Mouse (Mus musculus): Measurements from ENCODE around the gene Itch.
A peak's percentile ranks its signal among the peaks of the same experiment; 100 is the strongest.
"Not testable (repeated sequence)": the region's sequence is repeated elsewhere in the genome, so short reads cannot be mapped to it uniquely, and the experiment has no call there.

Itch gene

GRCm38 (mm10) chr2:155133011-155133976 lies at the start of gene Itch:
TSS of gene Itch (plus strand) at chr2:155133509.
- DNase-seq (ENCODE audit: low spot score) = peak; percentile 98

- DNase-seq (ENCODE audit: low spot score) = no peak
These were observed 48.8 kb upstream of the Itch start for GRCm38 (mm10) chr2:155084546-155084945.

- DNase-seq (ENCODE audit: low spot score) = no peak
These were observed 47.0 kb upstream of the Itch start for GRCm38 (mm10) chr2:155086328-155086727.

GRCm38 (mm10) chr2:155088264-155088663 lies 45.0 kb upstream of the Itch start:
- DNase-seq (ENCODE audit: low spot score) = no peak

- DNase-seq (ENCODE audit: low spot score) = no peak
These were observed 42.2 kb upstream of the Itch start for GRCm38 (mm10) chr2:155090909-155091742.

GRCm38 (mm10) chr2:155091743-155092075 lies 41.6 kb upstream of the Itch start:
- DNase-seq (ENCODE audit: low spot score) = no peak

- no peak for DNase-seq (ENCODE audit: low spot score)
These were observed 39.9 kb upstream of the Itch start for GRCm38 (mm10) chr2:155093418-155093817.

- DNase-seq (ENCODE audit: low spot score) = peak; percentile 34
These were observed 34.5 kb upstream of the Itch start for GRCm38 (mm10) chr2:155098720-155099380.

- no peak for DNase-seq (ENCODE audit: low spot score)
These were observed 33.9 kb upstream of the Itch start for GRCm38 (mm10) chr2:155099421-155099820.

- DNase-seq (ENCODE audit: low spot score) = no peak
These were observed 33.1 kb upstream of the Itch start for GRCm38 (mm10) chr2:155099994-155100795.

GRCm38 (mm10) chr2:155100796-155101259 lies 32.5 kb upstream of the Itch start:
- DNase-seq (ENCODE audit: low spot score) = no peak

GRCm38 (mm10) chr2:155101761-155102181 lies 31.5 kb upstream of the Itch start:
- no peak for DNase-seq (ENCODE audit: low spot score)

- DNase-seq (ENCODE audit: low spot score) = no peak
These were observed 29.7 kb upstream of the Itch start for GRCm38 (mm10) chr2:155103607-155104006.

GRCm38 (mm10) chr2:155107276-155107675 lies 26.0 kb upstream of the Itch start:
- DNase-seq (ENCODE audit: low spot score) = not testable (repeated sequence)

GRCm38 (mm10) chr2:155115216-155115830 lies 18.0 kb upstream of the Itch start:
- no peak for DNase-seq (ENCODE audit: low spot score)

- peak; percentile 29 for DNase-seq (ENCODE audit: low spot score)
These were observed 910 bp downstream of the Itch start for GRCm38 (mm10) chr2:155133977-155134860.

GRCm38 (mm10) chr2:155135092-155135491 lies 1.8 kb downstream of the Itch start:
- DNase-seq (ENCODE audit: low spot score) = no peak

- no peak for DNase-seq (ENCODE audit: low spot score)
These were observed 2.2 kb downstream of the Itch start for GRCm38 (mm10) chr2:155135534-155135933.

GRCm38 (mm10) chr2:155140986-155141385 lies 7.7 kb downstream of the Itch start:
- DNase-seq (ENCODE audit: low spot score) = no peak

GRCm38 (mm10) chr2:155142025-155142555 lies 8.8 kb downstream of the Itch start:
- no peak for DNase-seq (ENCODE audit: low spot score)
